Mouse (Mus musculus): ENCODE data around the gene Vmp1.

Vmp1 gene

GRCm38 (mm10) chr11:86629941-86630340 lies 53.7 kb downstream of the Vmp1 start:
- DNase-seq (ENCODE audit: low spot score): no peak

GRCm38 (mm10) chr11:86629445-86629844 lies 54.2 kb downstream of the Vmp1 start:
- no peak for DNase-seq (ENCODE audit: low spot score)

GRCm38 (mm10) chr11:86628448-86628847 lies 55.2 kb downstream of the Vmp1 start:
- no peak for DNase-seq (ENCODE audit: low spot score)

GRCm38 (mm10) chr11:86627649-86628048 lies 56.0 kb downstream of the Vmp1 start:
- DNase-seq (ENCODE audit: low spot score): no peak

- DNase-seq (ENCODE audit: low spot score): no peak
These were observed 56.9 kb downstream of the Vmp1 start for GRCm38 (mm10) chr11:86626714-86627113.

- DNase-seq (ENCODE audit: low spot score): no peak
These were observed 59.2 kb downstream of the Vmp1 start for GRCm38 (mm10) chr11:86624237-86624941.

GRCm38 (mm10) chr11:86623402-86624010 lies 60.1 kb downstream of the Vmp1 start:
- DNase-seq (ENCODE audit: low spot score): no peak

- no peak for DNase-seq (ENCODE audit: low spot score)
These were observed 61.3 kb downstream of the Vmp1 start for GRCm38 (mm10) chr11:86622191-86622912.

- no peak for DNase-seq (ENCODE audit: low spot score)
These were observed 62.5 kb downstream of the Vmp1 start for GRCm38 (mm10) chr11:86621139-86621538.

GRCm38 (mm10) chr11:86618548-86619335 lies 64.9 kb downstream of the Vmp1 start:
- no peak for DNase-seq (ENCODE audit: low spot score)

GRCm38 (mm10) chr11:86614607-86615006 lies 69.0 kb downstream of the Vmp1 start:
- DNase-seq (ENCODE audit: low spot score): no peak

GRCm38 (mm10) chr11:86614056-86614530 lies 69.5 kb downstream of the Vmp1 start:
- DNase-seq (ENCODE audit: low spot score): no peak

GRCm38 (mm10) chr11:86611991-86612390 lies 71.6 kb downstream of the Vmp1 start:
- no peak for DNase-seq (ENCODE audit: low spot score)

GRCm38 (mm10) chr11:86610239-86610638 lies 73.4 kb downstream of the Vmp1 start:
- no peak for DNase-seq (ENCODE audit: low spot score)

GRCm38 (mm10) chr11:86607808-86608350 lies 75.8 kb downstream of the Vmp1 start:
- DNase-seq (ENCODE audit: low spot score): no peak

GRCm38 (mm10) chr11:86606621-86607339 lies 76.9 kb downstream of the Vmp1 start:
- DNase-seq (ENCODE audit: low spot score): no peak

GRCm38 (mm10) chr11:86604732-86605520 lies 78.7 kb downstream of the Vmp1 start:
- no peak for DNase-seq (ENCODE audit: low spot score)

GRCm38 (mm10) chr11:86604289-86604688 lies 79.3 kb downstream of the Vmp1 start:
- DNase-seq (ENCODE audit: low spot score): no peak

GRCm38 (mm10) chr11:86603719-86604118 lies 79.9 kb downstream of the Vmp1 start:
- no peak for DNase-seq (ENCODE audit: low spot score)

GRCm38 (mm10) chr11:86602116-86602515 lies 81.5 kb downstream of the Vmp1 start:
- DNase-seq (ENCODE audit: low spot score): no peak

GRCm38 (mm10) chr11:86600209-86600557 lies 83.5 kb downstream of the Vmp1 start:
- DNase-seq (ENCODE audit: low spot score): no peak
